Mouse (Mus musculus) right cerebral cortex, postnatal 4 days (tissue): ENCODE measurements at regions not wholly inside any gene's neighbourhood (a gene's known extent, or its start where the extent isn't known, plus 50 kb on each side); places are given as distances from the start of the nearest gene placed in this dataset.

Source experiments
- DNase-seq: peaks from one replicate; pipeline ENCODE4 v3.0.0-alpha.2; 2022

GRCm38 (mm10) chr2:75461421-75461991, 197.6 kb upstream of the Hnrnpa3 start:
- no peak for DNase-seq

- DNase-seq: no peak
These were observed 196.9 kb upstream of the Hnrnpa3 start for GRCm38 (mm10) chr2:75462030-75462671.

DNA sequence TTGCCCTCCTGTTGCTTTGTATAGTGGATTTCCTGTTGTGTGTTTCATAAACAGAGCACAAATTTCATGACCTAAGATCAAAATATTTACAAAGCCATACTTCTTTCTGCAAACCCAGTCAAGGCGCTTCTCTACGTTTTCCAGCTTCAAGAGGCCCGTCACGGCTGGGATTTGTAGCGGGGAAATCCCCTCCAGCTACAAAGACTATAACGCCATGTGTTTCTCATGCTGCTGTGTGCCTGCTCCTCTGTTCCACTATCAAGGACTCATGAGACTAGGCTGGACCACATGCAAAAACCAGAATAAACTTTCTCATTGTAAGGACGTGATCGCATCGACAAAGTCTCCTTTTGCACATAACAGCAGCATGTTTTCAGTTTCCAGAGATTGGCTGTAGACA, 196.0 kb upstream of the Hnrnpa3 start:
- no peak for DNase-seq

DNA sequence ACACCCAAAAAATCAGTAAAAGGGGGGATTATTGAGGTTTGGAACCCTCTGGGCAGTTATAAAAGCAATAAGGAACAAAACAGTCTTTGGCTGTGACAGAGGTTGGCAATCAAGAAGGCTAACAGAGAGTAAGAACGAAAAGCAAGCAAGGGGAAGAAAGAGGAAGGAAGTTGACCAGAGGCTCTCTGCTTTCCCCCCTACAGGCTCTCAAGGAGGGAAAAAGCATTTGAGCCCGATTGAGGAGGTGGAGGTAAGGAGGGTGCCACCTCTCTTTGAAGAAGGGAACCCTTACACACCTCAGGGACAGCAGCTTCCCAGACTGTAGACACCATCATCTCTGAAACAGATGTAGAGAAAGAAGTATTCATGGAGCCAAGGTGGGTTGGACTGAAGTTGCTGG, 194.6 kb upstream of the Hnrnpa3 start:
- DNase-seq: no peak

GRCm38 (mm10) chr2:75468851-75469250, 190.2 kb upstream of the Hnrnpa3 start:
- DNase-seq: no peak

- DNase-seq: peak; percentile 18
These were observed 188.9 kb upstream of the Hnrnpa3 start for GRCm38 (mm10) chr2:75469958-75470687.

DNA sequence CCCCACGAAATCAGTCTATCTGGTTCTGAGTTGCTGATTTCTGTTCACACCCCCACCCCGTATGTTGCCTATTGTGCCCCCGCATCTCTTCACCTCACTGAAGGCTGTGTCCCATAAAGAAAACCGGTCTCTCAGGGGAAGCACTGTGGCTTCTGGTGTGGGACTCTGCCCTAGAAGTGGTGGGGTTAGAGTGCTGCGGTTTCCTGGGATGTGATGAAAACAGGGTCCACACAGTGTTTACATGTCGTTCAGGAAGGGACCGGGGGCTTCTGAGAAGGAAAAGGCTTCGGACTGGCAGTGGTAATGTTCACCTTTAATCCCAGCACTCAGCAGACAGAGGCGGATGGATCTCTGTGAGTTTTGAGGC, 188.4 kb upstream of the Hnrnpa3 start:
- DNase-seq: no peak

DNA sequence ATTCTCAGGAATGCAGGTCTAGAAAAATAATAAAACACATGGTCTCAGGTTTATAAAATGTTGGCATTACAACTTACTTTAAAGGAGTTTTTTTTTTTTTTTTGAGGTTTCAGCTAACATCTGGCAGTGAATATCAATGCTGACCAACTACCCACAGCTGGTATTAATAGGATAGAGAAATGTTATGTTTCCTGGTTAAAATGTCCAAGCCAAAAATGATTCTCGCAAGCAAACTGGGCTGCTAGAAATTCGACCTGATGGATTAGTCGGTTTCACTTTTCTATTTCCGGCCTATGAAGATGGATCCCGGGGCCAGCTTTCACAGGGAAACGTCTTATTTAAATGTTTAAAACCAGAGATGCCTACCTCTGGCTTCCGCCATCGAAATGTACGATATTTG, 186.6 kb upstream of the Hnrnpa3 start:
- DNase-seq: no peak

GRCm38 (mm10) chr2:75474509-75474908, 184.6 kb upstream of the Hnrnpa3 start:
- no peak for DNase-seq

DNA sequence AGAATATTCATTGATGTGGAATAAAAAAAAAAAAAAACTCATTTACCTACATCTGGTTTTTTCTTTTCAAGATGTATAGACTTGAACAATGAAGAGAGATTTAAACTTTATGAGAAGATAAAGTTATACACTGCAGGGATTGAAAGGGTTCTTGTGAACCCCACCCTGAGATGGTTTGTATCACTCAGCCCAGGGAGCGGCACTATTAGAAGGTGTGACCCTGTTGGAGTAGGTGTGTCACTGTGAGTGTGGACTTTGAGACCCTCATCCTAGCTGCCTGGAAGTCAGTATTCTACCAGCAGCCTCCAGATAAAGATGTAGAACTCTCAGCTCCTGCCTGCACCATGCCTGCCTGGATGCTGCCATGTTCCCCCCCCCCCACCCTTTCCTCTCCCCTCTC, 182.7 kb upstream of the Hnrnpa3 start:
- no peak for DNase-seq

- DNase-seq: no peak
These were observed 182.0 kb upstream of the Hnrnpa3 start for GRCm38 (mm10) chr2:75477076-75477475.

DNA sequence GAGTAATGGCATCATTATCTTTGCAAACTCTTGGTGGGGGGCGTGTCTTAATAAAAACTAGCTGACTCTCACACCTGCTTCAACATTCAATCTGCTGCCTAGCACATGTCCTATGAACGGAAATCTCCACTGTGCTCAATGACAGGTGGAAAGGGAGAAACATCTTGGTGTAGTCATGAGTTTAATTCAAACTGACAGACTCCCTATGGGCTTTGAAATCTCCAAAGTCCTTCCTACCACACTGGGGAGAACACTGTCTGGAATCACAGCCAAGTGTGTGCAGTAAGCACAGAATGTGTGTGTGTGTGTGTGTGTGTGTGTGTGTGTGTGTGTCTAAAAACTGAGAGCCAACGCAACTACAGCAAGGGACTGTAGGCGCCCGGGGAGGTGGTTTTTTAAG, 179.5 kb upstream of the Hnrnpa3 start:
- DNase-seq: no peak

GRCm38 (mm10) chr2:75481863-75482262, 177.2 kb upstream of the Hnrnpa3 start:
- DNase-seq: no peak

- DNase-seq: no peak
These were observed 176.6 kb upstream of the Hnrnpa3 start for GRCm38 (mm10) chr2:75482484-75482883.

- no peak for DNase-seq
These were observed 174.1 kb upstream of the Hnrnpa3 start for GRCm38 (mm10) chr2:75484951-75485350.

DNA sequence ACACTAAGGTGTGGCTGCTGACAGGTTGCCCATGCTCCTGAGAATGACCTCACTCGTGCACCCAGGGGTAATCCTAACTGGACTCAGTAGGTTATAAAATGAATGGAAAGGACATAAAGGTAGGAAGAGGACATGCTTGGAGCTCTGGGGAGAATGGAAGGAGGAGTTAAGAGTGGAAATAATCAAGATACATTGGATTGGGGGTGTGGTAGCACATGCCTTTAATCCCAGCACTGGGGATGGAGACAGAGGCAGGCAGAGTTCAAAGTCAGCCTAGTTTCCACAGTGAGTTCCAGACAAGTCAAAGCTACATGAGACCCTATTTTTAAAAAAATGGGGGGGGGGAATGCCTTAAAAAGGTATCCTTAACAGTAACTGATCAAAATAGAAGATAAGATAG, 167.9 kb upstream of the Hnrnpa3 start:
- no peak for DNase-seq

DNA sequence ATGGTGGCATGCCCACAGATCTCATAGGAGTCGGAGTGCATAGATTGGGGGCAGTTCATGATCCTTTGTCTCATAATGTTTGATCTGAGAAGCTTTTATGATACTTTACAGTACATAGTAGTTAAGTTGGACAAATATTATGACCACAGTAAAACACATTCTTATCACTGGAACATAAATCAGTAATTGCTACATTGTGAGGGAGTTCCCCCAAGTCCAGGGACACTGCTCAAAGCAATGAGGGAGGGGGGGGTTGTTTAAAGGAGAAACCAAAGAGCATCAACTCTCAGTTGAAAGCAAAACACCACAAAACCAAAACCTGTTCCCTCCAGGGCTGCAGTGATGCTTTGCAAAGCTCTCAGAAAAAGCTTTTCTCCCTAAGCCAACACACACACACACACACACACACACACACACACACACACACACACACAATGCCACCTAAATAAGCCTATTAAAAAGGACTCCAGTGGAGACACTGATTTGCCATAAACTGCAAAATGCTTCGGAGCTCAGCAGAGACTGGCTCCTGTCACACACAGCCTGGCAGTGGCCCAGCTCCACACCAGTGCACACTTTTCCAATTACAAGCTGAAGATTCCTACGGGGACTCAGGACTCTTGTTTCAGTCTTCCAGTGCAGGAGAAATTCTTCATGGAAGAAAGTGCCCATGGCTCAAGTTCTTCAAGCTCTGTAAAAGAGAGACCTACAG, 167.1 kb upstream of the Hnrnpa3 start:
- DNase-seq: no peak

GRCm38 (mm10) chr2:75492501-75492898, 166.6 kb upstream of the Hnrnpa3 start:
- DNase-seq: no peak

GRCm38 (mm10) chr2:75496606-75497240, 162.3 kb upstream of the Hnrnpa3 start:
- no peak for DNase-seq

DNA sequence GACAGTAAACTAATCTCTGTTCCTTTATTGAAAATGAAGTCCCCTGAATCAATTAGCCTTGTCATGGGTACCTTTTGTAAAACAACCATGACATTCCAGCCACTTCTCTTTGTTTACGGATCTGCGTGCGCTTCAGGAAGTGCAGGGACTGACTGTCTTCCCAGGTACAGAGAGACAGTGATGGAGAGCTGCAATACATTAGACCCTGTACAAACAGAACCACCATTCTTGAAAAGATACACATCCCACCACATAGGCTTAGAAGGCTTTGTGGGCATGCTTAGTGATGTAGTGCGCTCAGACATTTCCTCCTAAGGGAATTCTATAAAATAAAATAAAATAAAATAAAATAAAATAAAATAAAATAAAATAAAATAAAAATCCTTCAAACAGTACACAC, 148.8 kb upstream of the Hnrnpa3 start:
- DNase-seq: no peak

- DNase-seq: no peak
These were observed 146.5 kb upstream of the Hnrnpa3 start for GRCm38 (mm10) chr2:75512422-75513170.

DNA sequence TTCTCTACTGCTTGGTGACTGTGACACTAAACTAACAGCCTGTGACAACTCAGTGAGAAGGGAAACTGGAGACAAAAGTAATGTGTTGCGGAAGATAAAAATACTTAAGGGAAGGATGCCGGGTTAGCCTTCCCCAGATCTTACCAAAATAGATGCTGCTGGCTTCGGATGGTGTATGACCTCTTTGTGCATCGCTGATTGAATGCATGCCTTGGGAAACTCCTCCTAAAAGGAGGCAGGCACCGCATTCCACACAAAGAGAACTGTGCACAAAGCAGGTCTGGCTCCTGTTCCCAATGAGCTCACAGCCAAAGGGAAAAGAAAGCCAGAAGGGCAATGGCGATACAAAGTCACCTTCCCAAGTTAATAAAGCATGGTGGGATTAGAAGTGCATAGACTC, 144.9 kb upstream of the Hnrnpa3 start:
- DNase-seq: no peak

DNA sequence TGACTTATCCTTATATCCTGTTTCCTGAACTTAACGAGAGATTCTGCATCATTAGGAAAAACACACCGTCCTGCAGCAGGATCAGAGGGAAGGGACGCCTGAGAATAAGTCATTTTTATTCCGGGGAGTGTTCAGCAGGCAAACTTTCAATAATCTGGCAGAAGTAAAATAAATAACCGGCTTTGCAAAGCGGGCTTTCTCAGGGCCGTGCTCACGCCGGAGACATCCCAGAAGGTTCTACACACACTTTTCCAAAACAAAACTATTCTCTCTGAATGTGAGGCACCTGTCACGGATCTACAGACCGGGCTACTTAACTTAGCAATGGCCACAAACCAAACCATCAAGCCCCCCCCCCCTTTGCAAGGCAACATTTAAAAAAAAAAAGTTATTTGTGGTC, 142.8 kb upstream of the Hnrnpa3 start:
- no peak for DNase-seq
